Mouse (Mus musculus) thymus, postnatal 25 days (tissue): ENCODE data around the gene Slc25a34.

Experiments
- DNase-seq: peaks from one replicate; pipeline ENCODE4 v3.0.0; 2022

Slc25a34 gene

DNA sequence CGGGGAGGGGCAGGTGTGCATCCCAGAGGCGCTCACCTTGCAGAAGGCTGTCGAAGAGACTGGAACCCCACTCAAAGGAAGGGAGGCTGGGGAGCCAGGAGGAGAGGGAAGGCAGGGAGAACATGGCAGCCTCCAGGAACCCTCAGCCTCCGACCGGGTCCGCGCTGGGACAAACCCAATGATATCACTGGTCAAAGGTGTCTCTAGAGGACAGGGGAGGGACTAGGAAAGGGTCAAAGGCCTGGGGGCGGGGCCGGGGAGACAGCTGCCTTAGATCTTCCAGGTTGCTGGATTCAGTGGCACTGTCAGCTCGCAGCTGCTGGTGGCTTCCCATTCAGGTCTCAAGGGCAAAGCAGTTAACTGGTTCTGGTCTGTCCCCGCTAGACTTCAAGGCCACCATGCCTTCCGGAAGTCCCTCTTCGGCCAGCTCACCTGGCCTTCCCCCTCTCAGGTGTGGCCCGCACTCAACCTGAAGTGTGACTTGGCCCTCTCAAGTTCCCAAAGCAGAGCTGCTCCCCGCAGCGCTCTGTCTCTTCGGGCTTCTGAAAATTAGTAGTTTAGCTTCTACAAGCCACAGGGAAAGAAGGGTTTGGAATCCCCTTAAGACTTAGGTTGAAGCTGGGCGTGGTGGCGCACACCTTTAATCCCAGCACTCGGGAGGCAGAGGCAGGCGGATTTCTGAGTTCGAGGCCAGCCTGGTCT lies 5.6 kb downstream of the Slc25a34 start:
- DNase-seq, result peak; percentile 18

DNA sequence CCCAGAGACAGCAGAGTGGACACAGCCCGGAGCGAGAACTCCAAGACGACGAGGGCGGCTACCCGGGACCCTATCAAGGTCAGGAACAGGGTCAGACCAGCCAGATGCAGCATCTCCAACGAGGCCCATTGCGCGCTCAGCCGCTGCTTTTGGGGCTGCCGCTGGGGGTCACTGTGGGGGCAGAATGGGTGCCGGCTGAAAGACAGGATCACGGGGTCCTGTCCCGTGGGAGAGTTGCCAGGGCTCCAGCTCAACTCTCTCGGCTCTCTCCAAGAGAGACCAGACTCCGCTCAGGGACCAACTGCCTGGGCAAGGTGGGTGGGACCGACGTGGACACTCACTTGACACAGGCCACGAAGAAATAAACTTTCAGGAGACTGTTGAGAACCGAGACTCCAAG lies 6.3 kb downstream of the Slc25a34 start:
- DNase-seq, result peak; percentile 79

DNA sequence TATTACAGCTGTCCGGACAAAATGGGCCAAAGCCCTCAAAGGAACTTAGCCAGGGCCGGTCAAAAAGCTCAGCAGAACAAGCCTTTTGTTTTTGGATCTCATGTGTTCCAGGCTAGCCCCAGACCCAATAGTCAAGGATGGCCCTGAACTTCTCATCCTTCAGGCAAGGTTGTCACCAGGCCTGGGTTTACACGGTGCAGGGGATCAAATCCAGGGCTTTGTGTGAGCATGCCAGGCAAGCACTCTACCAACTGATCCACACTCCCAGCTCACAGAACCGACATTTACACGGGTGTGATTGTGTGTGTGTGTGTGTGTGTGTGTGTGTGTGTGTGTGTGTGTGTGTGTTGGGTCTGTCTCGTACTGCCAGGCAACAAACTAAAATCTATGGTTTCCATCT lies 6.8 kb downstream of the Slc25a34 start:
- DNase-seq, result no peak

DNA sequence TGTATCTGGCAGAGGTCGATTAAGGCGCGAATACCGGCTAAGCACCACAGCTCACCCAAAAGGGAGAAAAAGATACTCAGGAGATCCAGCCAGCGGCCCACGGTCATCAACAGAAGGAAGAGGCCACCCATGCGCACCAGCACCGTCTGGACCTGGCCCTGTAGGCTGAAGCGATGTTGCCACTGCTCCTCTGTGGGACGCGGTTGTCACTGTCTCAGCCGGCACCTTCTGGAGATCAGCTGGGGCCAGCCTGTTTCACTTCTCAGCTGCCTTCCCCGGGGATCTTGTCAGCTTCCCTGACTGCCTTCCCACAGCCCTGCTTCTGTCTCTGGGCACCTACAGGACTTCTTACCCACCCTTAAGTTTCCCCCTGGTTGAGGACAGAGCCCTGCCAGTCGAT lies 8.7 kb downstream of the Slc25a34 start:
- DNase-seq, result no peak

DNA sequence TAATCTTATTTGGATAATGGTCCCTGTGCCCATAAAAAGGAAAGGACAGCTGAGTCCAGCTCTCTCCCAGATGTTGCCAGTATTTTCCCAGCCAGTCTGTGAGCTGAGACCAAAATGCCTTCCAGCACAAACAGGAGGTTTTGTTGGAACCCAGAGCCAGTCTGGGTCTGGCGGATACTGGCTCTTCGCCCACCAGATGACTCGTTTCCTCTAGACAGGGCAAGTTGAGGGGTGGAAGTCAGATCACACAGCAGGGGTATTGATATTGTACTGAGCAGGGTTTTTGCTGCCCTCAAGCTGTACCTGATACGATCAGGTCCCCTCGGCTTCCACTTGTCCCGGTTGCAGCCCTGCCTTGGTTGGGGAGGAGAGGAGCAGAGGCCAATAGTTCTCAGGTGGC lies 14.1 kb downstream of the Slc25a34 start:
- DNase-seq, result no peak

DNA sequence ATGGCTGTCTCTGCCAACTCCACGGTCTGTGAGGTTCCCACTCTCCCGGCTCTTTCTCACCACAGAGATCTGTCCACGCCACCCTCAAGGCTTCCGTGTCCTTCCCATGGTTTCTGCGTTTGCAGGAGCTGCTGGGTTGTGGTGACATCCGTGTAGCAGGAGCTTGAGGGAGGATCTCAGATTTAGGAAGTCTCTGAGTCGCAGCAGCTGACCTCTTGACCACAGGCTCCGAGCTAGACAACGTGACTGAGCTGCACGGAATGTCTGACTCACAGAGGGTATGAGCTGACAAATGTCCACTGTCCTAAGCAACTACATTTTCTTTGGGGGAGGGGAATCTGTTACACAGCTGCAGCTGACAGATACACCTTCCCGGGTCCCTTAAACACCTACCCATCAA lies 17.8 kb downstream of the Slc25a34 start, which contains the start of gene Fblim1:
Fblim1 (minus strand) TSS at position 236 of the 400 bp plus-strand sequence.
- DNase-seq, result no peak

DNA sequence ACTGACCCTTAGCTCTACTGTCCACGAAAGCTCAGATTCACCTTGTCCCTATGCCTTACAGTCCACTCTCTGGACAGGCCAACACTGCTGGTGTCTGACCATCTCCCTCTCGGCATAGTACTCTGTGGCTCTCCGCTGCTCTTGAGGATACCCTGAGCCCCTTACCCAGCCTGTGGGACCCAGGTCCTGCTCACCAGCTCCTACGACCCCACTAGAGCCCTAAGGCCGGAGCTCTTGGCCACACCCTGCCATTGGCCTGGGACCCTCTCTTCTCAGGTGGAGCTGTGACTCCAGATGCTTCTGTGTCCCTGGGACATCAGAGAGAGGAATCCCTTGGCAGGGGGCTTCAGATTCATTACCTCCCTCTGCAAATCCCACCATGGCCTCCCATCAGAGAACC lies 18.2 kb downstream of the Slc25a34 start:
- DNase-seq, result no peak

DNA sequence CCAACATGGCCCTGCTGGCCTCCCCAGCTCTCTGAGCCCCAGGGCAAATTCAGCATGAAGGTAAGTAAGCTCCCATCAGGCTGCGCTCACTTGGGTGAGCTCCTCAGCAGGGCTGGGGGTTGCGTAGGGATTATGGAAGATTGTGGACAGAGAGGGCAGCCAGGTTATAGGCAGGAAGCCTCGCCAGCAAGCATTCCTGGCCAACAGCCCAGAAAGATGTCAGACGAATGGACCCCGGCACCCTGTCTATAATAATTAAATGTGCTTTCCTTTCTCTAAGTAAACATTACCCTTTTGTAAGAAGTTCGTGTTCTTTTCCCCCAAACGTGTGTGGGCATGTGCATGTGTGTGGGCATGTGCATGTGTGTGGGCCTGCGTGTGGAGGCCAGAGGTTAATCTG lies 19.1 kb downstream of the Slc25a34 start:
- no peak for DNase-seq

DNA sequence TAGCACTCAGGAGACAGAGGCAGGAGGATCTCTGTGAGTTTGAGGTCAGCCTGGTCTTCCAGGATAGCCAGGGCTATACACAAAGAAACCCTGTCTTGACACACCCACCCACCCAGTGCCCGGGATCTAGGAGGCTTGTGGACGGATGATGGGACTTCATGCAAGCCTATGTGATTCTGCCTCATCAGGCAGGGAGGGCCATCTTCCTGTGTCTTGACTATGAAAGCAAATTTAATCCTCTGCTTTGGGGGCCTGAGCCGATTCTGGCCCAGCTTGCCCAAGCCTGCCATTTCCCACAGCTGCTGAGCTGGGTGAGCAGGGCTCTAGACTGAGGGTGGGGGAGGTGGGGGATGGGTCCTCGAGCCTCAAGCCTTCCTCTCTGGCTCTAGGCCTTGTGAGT lies 19.7 kb downstream of the Slc25a34 start:
- no peak for DNase-seq

DNA sequence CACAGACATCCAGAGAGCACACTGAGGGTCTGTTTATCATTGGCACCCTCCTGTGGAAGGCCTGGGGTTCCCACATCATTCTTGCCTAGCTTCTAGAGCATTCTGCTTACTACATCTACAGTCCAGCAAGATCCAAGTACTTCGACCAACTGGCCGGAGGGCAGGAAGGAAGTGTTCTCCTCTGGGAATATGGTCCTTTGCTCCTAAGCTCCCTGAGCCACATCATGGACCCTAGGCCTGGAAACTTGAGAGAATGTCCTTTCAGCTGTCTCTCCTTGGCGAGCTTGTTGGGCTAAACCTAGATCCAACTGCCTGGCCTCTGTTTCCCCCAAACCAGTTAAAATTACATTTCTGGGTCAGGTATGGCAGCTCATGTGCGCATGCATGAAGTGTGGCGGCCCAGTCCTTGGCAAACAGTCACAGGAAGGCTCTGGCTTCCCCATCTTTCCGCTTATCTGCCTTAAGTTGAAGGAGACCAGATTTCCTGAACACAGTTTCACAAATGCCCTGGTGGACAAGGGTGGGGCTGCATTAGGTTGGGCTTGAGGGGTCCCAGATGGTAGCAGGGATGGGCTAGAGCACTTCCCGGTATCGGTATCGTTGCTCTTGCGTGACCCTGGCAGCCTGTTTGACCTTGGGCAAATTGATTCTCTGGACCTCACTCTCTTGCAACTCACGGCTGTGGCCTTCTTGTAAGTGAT lies 20.9 kb downstream of the Slc25a34 start:
- no peak for DNase-seq

DNA sequence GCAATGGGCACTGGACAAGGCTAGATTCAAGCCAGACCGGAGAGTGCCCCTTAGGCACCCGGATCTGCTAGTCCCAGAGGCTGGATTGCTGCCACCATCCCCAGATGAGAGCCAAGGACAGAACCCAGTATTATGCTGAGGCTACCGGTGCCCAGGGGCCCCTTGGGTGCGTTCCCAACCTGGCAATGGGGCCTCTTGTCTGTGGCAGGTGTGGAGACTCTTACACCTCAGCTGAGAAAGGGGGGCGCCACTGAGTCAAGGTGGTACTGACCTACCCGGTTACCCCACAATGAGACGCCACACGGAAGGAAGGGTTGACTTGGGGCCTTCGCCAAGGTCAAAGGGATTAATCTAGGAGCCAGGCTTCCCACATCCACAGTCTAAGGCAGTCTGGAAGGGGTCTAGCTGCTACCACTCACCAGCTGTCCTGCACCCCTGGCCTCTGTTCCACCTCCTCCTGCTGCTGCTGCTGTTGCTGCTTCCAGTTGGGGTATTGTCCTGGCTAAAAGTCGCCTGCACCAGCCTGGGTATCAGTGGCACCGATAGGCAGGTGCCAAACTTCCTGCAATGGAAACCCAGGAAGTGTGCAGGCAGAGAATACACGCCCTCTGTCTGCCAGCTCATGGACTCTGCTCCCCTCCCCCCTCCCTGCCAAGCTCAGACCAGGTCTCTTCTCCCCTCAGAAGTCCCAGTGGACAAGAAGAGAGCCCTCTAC lies 22.3 kb downstream of the Slc25a34 start:
- no peak for DNase-seq

DNA sequence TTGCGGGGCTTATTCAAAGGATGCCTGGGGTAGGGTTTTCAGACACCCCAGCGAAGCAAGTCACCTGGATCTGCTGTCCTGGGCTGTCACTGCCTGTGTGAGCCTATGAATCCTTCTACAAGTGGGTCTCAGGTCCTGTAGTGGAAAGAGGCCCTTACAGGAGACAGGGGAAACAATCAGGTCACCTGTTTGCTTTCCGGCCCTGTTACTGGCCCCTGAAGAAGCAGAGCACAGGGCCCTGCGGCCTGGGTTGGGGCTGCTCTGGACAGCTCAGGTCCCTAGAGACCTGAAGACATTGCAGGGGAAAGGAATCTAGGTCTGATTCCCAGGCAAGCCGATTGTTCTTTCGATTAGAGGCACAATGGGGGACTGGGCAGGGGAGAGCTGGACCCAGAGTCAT lies 23.3 kb downstream of the Slc25a34 start:
- DNase-seq, result no peak

DNA sequence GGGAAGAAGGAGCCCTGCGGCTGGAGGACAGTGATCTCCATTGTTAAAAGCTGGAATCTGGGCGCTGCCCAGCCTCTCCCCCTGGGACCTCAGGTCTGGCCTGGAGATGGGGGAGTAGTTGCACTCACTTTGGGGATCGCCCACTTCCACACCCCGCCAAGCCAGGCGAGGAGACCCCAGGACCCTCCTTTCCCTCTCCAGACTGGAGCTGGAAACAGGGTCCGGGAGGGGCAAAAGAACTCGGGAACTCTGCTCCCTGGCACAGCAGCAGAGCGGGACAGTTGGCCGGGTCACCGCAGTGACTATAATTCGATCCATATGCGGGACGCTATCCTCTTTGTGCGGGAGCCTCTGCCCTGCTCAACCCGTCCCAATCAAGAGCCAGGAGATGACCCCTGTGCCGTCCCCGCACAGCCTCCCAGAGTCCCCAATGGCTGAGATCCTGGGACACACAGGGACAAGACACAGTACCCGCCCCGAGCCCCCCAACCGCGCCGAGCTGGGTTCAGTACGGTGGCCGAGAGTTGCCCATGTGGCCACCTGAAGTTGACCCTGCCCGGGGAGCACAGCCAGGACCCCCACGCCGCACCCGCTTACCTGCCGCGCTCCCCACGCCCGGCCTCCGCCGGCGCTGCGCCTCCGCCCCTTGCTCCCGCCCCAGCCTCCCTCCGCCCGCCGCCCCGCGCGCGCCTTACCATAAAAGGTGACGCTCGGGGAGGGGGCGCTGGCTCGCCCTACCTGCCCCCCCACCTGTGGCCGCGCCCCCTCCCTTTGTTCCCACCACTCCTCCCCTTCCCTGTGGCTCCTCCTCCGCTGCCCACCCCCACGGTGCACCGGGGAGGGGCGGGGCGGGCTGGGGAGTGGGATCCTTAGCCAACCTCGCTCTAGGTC lies 24.1 kb downstream of the Slc25a34 start:
- DNase-seq, result no peak

DNA sequence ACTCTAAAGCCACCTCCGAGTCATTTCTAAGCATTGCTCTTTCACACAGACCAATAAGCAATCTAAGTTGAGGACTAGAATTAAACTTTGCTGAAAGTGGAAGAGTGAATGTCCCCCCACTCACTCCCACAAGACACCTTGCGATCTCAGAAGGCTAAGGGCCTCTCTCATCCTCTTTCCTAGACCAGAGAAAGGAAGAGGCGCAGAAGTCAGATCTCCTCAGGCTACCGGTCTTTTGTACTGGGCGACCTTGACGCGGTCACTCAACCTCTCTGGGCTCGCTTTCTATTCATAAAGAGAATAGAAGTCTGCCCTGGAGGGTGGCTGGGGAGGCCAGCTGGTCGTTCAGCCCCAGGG lies 24.7 kb downstream of the Slc25a34 start:
- no peak for DNase-seq

DNA sequence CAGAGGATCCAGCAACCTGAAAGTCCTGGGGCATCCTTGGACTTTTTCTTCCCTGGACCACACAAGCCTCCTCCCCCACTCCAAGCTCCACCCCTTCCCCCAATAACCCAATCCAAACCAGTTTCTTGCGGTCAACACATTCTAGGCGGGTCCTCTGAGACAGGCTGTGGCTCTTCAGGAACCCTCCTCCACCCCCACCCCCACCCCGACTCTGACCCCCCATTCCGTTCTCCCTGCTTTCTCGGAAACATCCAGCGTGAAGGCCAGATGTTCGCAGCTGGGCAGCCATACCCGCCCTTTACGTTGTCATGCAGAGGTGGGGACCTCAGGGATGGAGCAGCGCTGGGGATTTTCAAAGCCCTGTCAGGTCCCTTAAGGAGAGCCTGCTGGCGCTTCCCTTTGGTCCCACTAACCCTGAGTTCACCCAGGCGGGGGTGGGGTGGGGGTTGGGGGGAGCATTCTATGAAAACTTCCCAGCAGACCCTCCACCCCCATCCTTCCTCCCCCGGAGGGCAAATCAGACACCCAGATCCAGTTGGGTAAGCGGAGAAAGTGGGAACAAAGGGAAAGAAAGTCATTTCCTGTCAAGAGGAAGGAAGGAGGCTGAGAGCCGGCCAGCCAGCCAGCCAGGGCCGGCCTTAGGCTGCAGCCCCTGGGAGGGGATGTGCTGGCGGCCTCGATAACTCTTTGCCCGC lies 25.3 kb downstream of the Slc25a34 start:
- DNase-seq, result no peak

DNA sequence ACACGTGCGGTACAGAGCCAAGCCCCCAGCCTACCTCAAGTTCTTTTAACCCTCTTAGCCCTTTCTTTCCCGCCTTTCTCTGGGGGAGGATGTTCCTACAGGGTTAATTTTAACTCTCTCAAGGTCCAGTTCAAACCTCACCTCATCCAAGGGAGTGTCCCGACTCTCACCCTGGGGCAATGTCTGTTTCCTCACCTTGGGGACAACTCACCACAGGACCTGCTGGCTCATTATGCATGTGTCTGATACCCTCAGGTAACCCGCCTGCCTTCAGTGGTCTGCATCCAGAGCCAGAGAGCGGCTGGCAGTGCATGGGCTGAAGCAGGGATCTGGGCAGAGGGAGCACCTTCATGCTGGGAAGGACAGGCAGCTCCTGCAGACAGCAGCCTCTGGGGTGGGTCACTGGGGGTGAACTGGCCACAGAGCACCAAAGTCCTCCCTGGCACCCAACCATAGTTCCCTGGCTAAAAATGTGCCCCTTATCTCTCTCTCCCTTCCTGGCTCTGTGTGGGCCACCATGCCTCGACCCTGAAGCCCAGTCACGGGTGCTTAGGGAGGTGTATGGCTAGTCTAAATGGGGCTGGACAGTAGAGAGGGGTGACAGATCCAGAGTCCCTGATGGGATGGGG lies 26.8 kb downstream of the Slc25a34 start:
- DNase-seq, result no peak

DNA sequence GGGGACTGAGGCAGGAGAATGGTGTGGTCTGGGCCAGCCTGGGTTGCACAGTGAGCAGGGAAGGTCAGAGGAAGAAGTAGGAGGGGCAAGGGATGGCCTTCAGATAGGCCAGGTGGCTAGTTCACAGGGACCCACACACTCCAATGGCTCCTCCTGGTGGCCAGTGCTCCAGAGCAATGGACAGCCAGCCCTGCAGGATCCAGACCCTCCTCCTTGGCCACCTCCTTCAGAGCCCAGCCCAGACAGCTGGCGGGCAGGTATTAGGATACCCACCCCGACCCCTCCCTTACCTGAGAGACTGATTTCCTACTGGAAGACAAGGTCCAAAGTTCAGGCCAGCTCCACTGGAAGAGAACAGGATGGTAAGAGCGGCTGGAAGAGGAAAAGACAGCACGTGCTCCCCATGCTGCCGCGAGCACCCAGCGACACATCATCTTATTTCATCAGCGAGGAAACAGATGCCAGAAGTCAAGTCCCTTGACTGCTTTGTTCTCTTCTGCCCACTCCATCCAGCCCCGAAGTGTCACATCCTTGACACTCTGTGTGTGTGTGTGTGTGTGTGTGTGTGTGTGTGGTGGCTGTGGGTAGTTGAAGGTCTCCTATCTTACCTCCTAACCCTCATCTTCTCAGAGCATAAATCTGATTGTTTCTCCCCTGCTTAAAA lies 27.9 kb downstream of the Slc25a34 start:
- no peak for DNase-seq

DNA sequence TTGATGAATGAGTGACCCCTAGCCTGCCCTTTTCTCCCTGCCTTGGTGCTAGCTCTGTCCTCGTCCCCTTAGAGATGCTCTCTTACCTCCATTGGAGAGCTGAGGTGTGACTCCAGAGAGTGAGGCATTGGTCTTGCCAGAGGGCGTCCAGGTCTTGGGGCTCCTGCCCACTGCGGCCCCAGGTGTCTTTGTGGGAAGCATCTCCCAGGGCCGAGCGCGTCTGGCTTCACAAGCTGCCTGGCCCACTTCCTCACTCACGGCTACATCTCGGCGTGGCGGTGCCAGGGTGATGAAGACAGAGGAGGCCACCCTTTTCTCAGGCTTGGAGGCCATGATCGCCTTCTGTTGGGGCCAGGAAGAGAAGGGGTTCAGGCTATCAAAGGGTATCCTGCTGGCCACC lies 28.5 kb downstream of the Slc25a34 start:
- no peak for DNase-seq

DNA sequence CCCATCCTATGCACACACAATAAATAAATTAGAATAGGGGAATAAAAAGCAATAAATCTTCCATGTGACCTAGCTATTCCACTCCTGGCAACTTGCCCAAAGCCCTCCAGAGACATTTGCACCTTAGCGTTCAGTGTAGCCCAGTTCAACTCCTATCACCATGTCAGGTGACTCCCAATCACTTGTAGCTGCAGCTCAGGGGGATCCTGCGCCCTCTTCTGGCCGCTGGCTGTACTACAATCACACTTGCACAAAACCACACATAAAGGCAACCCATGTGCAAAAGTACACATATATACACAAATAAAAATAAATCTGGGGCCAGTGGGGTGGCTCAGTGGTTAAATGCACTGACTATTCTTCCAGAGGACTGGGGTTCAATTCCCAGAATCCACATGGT lies 32.1 kb downstream of the Slc25a34 start:
- peak; percentile 48 for DNase-seq

DNA sequence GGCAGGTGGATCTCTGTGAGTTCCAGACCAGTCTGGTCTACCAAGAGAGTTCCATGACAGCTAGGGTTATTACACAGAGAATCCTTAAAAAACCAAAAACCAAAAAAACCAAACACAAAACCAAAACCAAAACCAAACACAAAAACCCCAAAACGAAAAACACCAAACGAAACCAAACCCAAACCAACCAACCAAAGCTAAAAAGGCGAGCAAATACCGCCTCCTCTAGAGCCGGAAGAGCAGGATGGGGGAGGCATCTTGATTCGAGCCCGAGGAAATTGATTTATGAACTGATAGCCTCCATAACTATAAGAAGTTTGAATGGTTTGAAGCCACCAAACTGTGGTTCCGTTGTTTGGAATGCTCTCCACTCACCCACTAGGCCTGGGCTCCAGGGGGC lies 39.7 kb downstream of the Slc25a34 start:
- DNase-seq, result no peak

DNA sequence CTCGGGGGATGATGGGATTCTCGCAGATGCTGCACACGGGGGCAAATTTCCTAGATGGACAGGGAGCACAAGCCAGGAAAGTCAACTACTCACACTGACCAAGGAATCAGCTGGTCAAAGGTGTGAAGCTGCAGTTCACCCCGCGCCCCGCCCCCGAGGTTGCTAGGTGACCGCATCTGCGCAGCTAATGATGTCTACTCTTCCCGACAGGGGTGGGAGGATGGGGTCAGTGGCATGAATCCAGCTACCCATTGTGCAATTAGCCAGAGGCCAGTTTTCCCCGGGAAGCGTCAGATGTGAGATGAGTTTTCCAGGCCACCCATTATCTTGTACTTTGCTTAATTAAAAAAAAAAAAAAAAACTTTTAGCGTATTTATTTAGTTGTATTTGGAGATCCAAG lies 42.6 kb downstream of the Slc25a34 start:
- DNase-seq, result no peak
